Comparison of ENCODE assay signal across 8 mouse cellular contexts in genomic region chr10:79834769-79835398, GRCm38 (mm10). TPM values are rescaled to one million over a fixed set of nuclear protein-coding genes. Genes with fewer than 3 reads are reported as not detected.
DNase-seq lines count a peak whose midpoint lies in the region; ATAC-seq and TF ChIP-seq lines count a peak whose summit lies in the region.

No protein-coding gene starts in this region.

- peak; percentile 66 for ATAC-seq in erythroid progenitor cell, adult 5-6 weeks (replicated peaks; ENCODE audit: low FRiP score, poor library complexity, severe bottlenecking)

- peak; percentile 98 for TF ChIP-seq CTCF in brain, embryonic 14.5 days (IDR thresholded peaks at IDR 0.05; ENCODE audit: borderline replicate concordance, extremely low read depth, insufficient read depth, insufficient read length)
- TF ChIP-seq CTCF in left cerebral cortex, adult 2 months (IDR thresholded peaks at IDR 0.05), result peak; percentile 85
- TF ChIP-seq CTCF in small intestine, adult 2 months (IDR thresholded peaks at IDR 0.05; ENCODE audit: extremely low read depth, insufficient read length, insufficient replicate concordance, low read depth, low read length), result peak; percentile 98

- H3K36me3 ChIP-seq in hindbrain, embryonic 10.5 days, result no peaks in the 10 kb centered on the region
- H3K36me3 ChIP-seq in megakaryocyte, embryonic 14.5 days (replicated peaks; ENCODE audit: low read length), result no peaks in the 10 kb centered on the region
- peaks cover 24% of the 10 kb centered on the region for H3K36me3 ChIP-seq in small intestine, adult 2 months (ENCODE audit: control insufficient read depth, insufficient read depth, low read length)

- H3K27ac ChIP-seq in hindbrain, embryonic 10.5 days, result no peak overlapping the region
- no peak overlapping the region for H3K27ac ChIP-seq in left cerebral cortex, adult 2 months
- H3K27ac ChIP-seq in small intestine, adult 2 months (ENCODE audit: insufficient read depth, low read depth, low read length), result no peak overlapping the region

- intact Hi-C loops in left cerebral cortex, adult 2 months (cut with DNase I), result loop anchor here (1.0 to 5.0 kb wide), 3 partner anchors 47 to 124 kb away; no protein-coding TSS in a partner anchor

- H3K4me3 ChIP-seq in hindbrain, embryonic 10.5 days, result no peak overlapping the region
- no peak overlapping the region for H3K4me3 ChIP-seq in left cerebral cortex, adult 2 months
- peak overlapping the region; percentile 46 for H3K4me3 ChIP-seq in megakaryocyte, embryonic 14.5 days (replicated peaks)
- H3K4me3 ChIP-seq in small intestine, adult 2 months (ENCODE audit: low read depth, low read length), result no peak overlapping the region

- H3K27me3 ChIP-seq in hindbrain, embryonic 10.5 days (ENCODE audit: insufficient read depth, poor library complexity, severe bottlenecking), result peaks cover 6% of the 10 kb centered on the region; the same call in 1 of the 2 replicates
- H3K27me3 ChIP-seq in megakaryocyte, embryonic 14.5 days (replicated peaks), result peaks cover 6% of the 10 kb centered on the region
- H3K27me3 ChIP-seq in small intestine, adult 2 months (ENCODE audit: control insufficient read depth, insufficient read depth, low read length), result no peaks in the 10 kb centered on the region

- DNase-seq in adrenal gland, adult (ENCODE audit: inconsistent age in 2 of 2, low spot score in 1 of 2), result peak; percentile 72 to 91
- DNase-seq in adrenal gland, adult 8-10 months, result no peak
- peak; percentile 88 for DNase-seq in brain, embryonic 14.5 days (ENCODE audit: low read depth)
- DNase-seq in hindbrain, embryonic 10.5 days (ENCODE audit: low spot score), result peak; percentile 82
- DNase-seq in left cerebral cortex, adult 2 months (ENCODE audit: extremely low spot score in 1 of 2, low spot score in 2 of 2), result peak; percentile 71 to 80

- no peak for TF ChIP-seq POLR2A in brain, embryonic 14.5 days (IDR thresholded peaks at IDR 0.05; ENCODE audit: borderline replicate concordance, extremely low read depth, insufficient read depth, insufficient read length, poor library complexity, severe bottlenecking)
- TF ChIP-seq POLR2A in small intestine, adult 2 months (IDR thresholded peaks at IDR 0.05; ENCODE audit: low read depth, low read length), result no peak

- peaks cover 7% of the 10 kb centered on the region for H3K4me1 ChIP-seq in hindbrain, embryonic 10.5 days (replicated peaks)
- peaks cover 79% of the 10 kb centered on the region for H3K4me1 ChIP-seq in megakaryocyte, embryonic 14.5 days
- peaks cover 23% of the 10 kb centered on the region for H3K4me1 ChIP-seq in small intestine, adult 2 months (ENCODE audit: control insufficient read depth, insufficient read depth, insufficient read length, low read length)

- 25% methylated on average over 9 of the region's 9 CpGs for WGBS in hindbrain, embryonic 10.5 days
- WGBS in small intestine, adult 2 months, result 20% methylated on average over 9 of the region's 9 CpGs

- H3K9me3 ChIP-seq in hindbrain, embryonic 10.5 days, result no peaks in the 10 kb centered on the region
- no peaks in the 10 kb centered on the region for H3K9me3 ChIP-seq in megakaryocyte, embryonic 14.5 days

RNA-seq across cellular contexts. Expression of gene Misp, which starts 14.1 kb away (rescaled TPM):
- under 1 TPM; 0.64 to 0.95 (median 0.70) TPM for total RNA-seq in adrenal gland, adult 8-10 months (2022)
- polyA plus RNA-seq in brain, embryonic 14.5 days (2012; rRNA removed), result 0.59 and 1.1 TPM in 2 replicates
- not detected in 2 replicates for total RNA-seq in erythroid progenitor cell, adult 5-6 weeks (2015; ENCODE audit: low replicate concordance)
- not detected in 2 replicates for total RNA-seq in erythroid progenitor cell, adult 5-6 weeks (2017; ENCODE audit: low replicate concordance)
- 1.0 and 2.4 TPM in 2 replicates for polyA plus RNA-seq in hindbrain, embryonic 10.5 days (2016; fragmentation: Nextera tagmentation; extraction: Ambion mirVana)
- under 1 TPM; 0.59 to 0.89 TPM for total RNA-seq in left cerebral cortex, adult 2 months (2021)
- polyA plus RNA-seq in megakaryocyte, embryonic 14.5 days (2012; ENCODE audit: insufficient read depth, low replicate concordance), result 1.5 and 2.5 TPM in 2 replicates
- polyA plus RNA-seq in small intestine, adult 2 months (2012; rRNA removed), result 141 and 347 TPM in 2 replicates

RNA-seq across cellular contexts. Expression of gene Ptbp1, which starts 19.3 kb away (rescaled TPM):
- 100 to 1,000 TPM; 249 to 275 (median 255) TPM for total RNA-seq in adrenal gland, adult 8-10 months (2022)
- 183 and 194 TPM in 2 replicates for polyA plus RNA-seq in brain, embryonic 14.5 days (2012; rRNA removed)
- total RNA-seq in erythroid progenitor cell, adult 5-6 weeks (2015; ENCODE audit: low replicate concordance), result 134 and 185 TPM in 2 replicates
- 89.3 and 94.7 TPM in 2 replicates for total RNA-seq in erythroid progenitor cell, adult 5-6 weeks (2017; ENCODE audit: low replicate concordance)
- polyA plus RNA-seq in hindbrain, embryonic 10.5 days (2016; fragmentation: Nextera tagmentation; extraction: Ambion mirVana), result 288 and 338 TPM in 2 replicates
- total RNA-seq in left cerebral cortex, adult 2 months (2021), result 10 to 100 TPM; 55.5 to 61.7 TPM
- 849 and 1,831 TPM in 2 replicates for polyA plus RNA-seq in megakaryocyte, embryonic 14.5 days (2012; ENCODE audit: insufficient read depth, low replicate concordance)
- 150 and 285 TPM in 2 replicates for polyA plus RNA-seq in small intestine, adult 2 months (2012; rRNA removed)

RNA-seq across cellular contexts. Expression of gene Prtn3, which starts 39.4 kb away (rescaled TPM):
- under 1 TPM in 1 of 4 experiments, not detected in 3; 0.35 TPM for total RNA-seq in adrenal gland, adult 8-10 months (2022)
- 18.0 and 28.0 TPM in 2 replicates for polyA plus RNA-seq in brain, embryonic 14.5 days (2012; rRNA removed)
- 247 and 296 TPM in 2 replicates for total RNA-seq in erythroid progenitor cell, adult 5-6 weeks (2015; ENCODE audit: low replicate concordance)
- total RNA-seq in erythroid progenitor cell, adult 5-6 weeks (2017; ENCODE audit: low replicate concordance), result 52.3 and 54.7 TPM in 2 replicates
- 10.0 and 15.1 TPM in 2 replicates for polyA plus RNA-seq in hindbrain, embryonic 10.5 days (2016; fragmentation: Nextera tagmentation; extraction: Ambion mirVana)
- total RNA-seq in left cerebral cortex, adult 2 months (2021), result 1 to 10 TPM; 1.7 to 2.6 TPM
- polyA plus RNA-seq in megakaryocyte, embryonic 14.5 days (2012; ENCODE audit: insufficient read depth, low replicate concordance), result 96.7 and 434 TPM in 2 replicates
- 1.6 and 2.1 TPM in 2 replicates for polyA plus RNA-seq in small intestine, adult 2 months (2012; rRNA removed)

RNA-seq across cellular contexts. Expression of gene Plppr3, which starts 39.5 kb away (rescaled TPM):
- total RNA-seq in adrenal gland, adult 8-10 months (2022), result 1 to 10 TPM; 1.7 to 4.3 (median 3.0) TPM
- 805 and 1,208 TPM in 2 replicates for polyA plus RNA-seq in brain, embryonic 14.5 days (2012; rRNA removed)
- total RNA-seq in erythroid progenitor cell, adult 5-6 weeks (2015; ENCODE audit: low replicate concordance), result 0.84 TPM in 1 of 2 replicates, not detected in the other
- 0.83 and 1.7 TPM in 2 replicates for total RNA-seq in erythroid progenitor cell, adult 5-6 weeks (2017; ENCODE audit: low replicate concordance)
- polyA plus RNA-seq in hindbrain, embryonic 10.5 days (2016; fragmentation: Nextera tagmentation; extraction: Ambion mirVana), result 122 and 205 TPM in 2 replicates
- total RNA-seq in left cerebral cortex, adult 2 months (2021), result 10 to 100 TPM; 51.8 to 63.0 TPM
- 0.80 and 16.9 TPM in 2 replicates for polyA plus RNA-seq in megakaryocyte, embryonic 14.5 days (2012; ENCODE audit: insufficient read depth, low replicate concordance)
- polyA plus RNA-seq in small intestine, adult 2 months (2012; rRNA removed), result 2.8 and 5.3 TPM in 2 replicates

RNA-seq across cellular contexts. Expression of gene Palm, which starts 41.5 kb away (rescaled TPM):
- total RNA-seq in adrenal gland, adult 8-10 months (2022), result 100 to 1,000 TPM in 2 of 4 experiments, 10 to 100 TPM in 2; 72.7 to 123 (median 96.1) TPM
- polyA plus RNA-seq in brain, embryonic 14.5 days (2012; rRNA removed), result 157 and 219 TPM in 2 replicates
- 8.8 and 16.2 TPM in 2 replicates for total RNA-seq in erythroid progenitor cell, adult 5-6 weeks (2015; ENCODE audit: low replicate concordance)
- total RNA-seq in erythroid progenitor cell, adult 5-6 weeks (2017; ENCODE audit: low replicate concordance), result 2.0 and 9.2 TPM in 2 replicates
- 142 and 175 TPM in 2 replicates for polyA plus RNA-seq in hindbrain, embryonic 10.5 days (2016; fragmentation: Nextera tagmentation; extraction: Ambion mirVana)
- 100 to 1,000 TPM; 293 to 312 TPM for total RNA-seq in left cerebral cortex, adult 2 months (2021)
- 39.0 and 54.6 TPM in 2 replicates for polyA plus RNA-seq in megakaryocyte, embryonic 14.5 days (2012; ENCODE audit: insufficient read depth, low replicate concordance)
- polyA plus RNA-seq in small intestine, adult 2 months (2012; rRNA removed), result 13.0 and 24.0 TPM in 2 replicates

Comparison
In these comparisons a context has a peak if more than half of its experiments do, and no peak if none do; other contexts are left out.
1. RNA of gene Misp, which starts 14.1 kb away (polyA plus RNA-seq): 141 to 347 TPM in small intestine, adult 2 months; 1.5 to 2.5 TPM in megakaryocyte, embryonic 14.5 days, 0.59 to 1.1 TPM in brain, embryonic 14.5 days and 1.0 to 2.4 TPM in hindbrain, embryonic 10.5 days; every median in the first group is over 10 times any median in the second.
2. Peak in every context shown above with its lines, with median percentiles within 50 percentile points of each other: CTCF ChIP-seq.